Mouse (Mus musculus) midbrain, embryonic 14.5 days (tissue): ENCODE data around the gene Pcolce. TPM values are rescaled to one million over a fixed set of nuclear protein-coding genes. Genes with fewer than 3 reads are reported as not detected.

Source experiments
- ATAC-seq: fragments of 200-750 bp; cut with Nextera tagmentation; 2 replicates; pipeline ENCODE4 v1.8.0; 2017; ENCODE audit warnings: moderate number of reproducible peaks, moderate library complexity; ENCODE audit not compliant: low FRiP score, low TSS enrichment
- DNase-seq: peaks from one replicate; pipeline ENCODE4 v3.0.0-alpha.2; 2015
- H3K27ac ChIP-seq: fragments of 300-500 bp; sonication (generic); replicated peaks from 2 replicates; pipeline ENCODE4 v1.5.1; 2014; ENCODE audit warnings: mild to moderate bottlenecking, low read depth, low read length, moderate library complexity
- H3K27me3 ChIP-seq: fragments of 300-500 bp; sonication (generic); 2 replicates; pipeline ENCODE4 v1.6.1; 2014; ENCODE audit warnings: low read length, control low read depth, mixed read lengths; ENCODE audit not compliant: control insufficient read depth, insufficient read depth
- H3K36me3 ChIP-seq: fragments of 300-500 bp; sonication (generic); 2 replicates; pipeline ENCODE4 v1.6.1; 2014; ENCODE audit warnings: low read length, control low read depth; ENCODE audit not compliant: control insufficient read depth, insufficient read depth
- H3K4me1 ChIP-seq: fragments of 300-500 bp; sonication (generic); 2 replicates; pipeline ENCODE4 v1.6.1; 2014; ENCODE audit warnings: mild to moderate bottlenecking, antibody characterized with exemption, low read length, control low read depth; ENCODE audit not compliant: control insufficient read depth, insufficient read depth
- H3K4me2 ChIP-seq: fragments of 300-500 bp; sonication (generic); 2 replicates; pipeline ENCODE4 v1.6.1; 2014; ENCODE audit warnings: mild to moderate bottlenecking, low read length, moderate library complexity
- H3K4me3 ChIP-seq: fragments of 300-500 bp; sonication (generic); replicated peaks from 2 replicates; pipeline ENCODE4 v1.5.1; 2014; ENCODE audit warnings: low read depth, low read length
- H3K9ac ChIP-seq: fragments of 300-500 bp; sonication (generic); replicated peaks from 2 replicates; pipeline ENCODE4 v1.6.1; 2014; ENCODE audit warnings: mild to moderate bottlenecking, low read length, moderate library complexity
- H3K9me3 ChIP-seq: fragments of 300-500 bp; sonication (generic); 2 replicates; pipeline ENCODE4 v1.6.1; 2016; ENCODE audit warnings: low read length, control low read depth, mixed read lengths; ENCODE audit not compliant: control insufficient read depth
- WGBS: fragments of 180-500 bp; shearing (Covaris S2); extraction: QIAGEN DNeasy Blood & Tissue Kit; methylation state at CpG from one replicate; pipeline ENCODE4 v1.1.7; 2014; 5-methylcytosine and 5-hydroxymethylcytosine counted together
- polyA plus RNA-seq: library from polyadenylated mRNA; unstranded; fragments of >200 nt; fragmentation: Nextera tagmentation; extraction: Ambion mirVana; gene quantifications from 2 replicates; pipeline ENCODE4 v1.2.1, GENCODE M21; 2014

Pcolce gene
- polyA plus RNA-seq, 1 experiment from 2014 or later: 11.7 TPM

DNA sequence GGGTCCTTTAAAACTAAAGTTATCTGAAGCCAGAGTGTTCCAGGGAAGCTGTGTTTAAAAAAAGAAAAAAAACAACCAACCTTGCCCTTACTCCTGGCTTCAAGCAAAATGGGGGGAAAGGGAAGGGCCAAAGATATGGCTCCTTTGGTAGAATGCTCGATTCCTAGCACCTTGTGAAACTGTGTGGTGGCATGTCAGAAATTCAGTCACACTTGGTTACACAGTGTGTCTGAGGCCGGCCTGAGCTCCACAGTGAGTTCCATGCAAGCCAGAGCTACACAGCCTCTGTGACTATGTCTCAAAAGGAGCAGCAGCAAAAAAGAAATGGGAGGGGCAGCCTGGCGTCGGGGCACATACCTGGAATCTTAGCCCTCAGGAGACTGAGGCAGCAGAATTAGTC lies 35.7 kb upstream of the Pcolce start:
- 14% methylated on average over 4 of the region's 4 CpGs for WGBS

DNA sequence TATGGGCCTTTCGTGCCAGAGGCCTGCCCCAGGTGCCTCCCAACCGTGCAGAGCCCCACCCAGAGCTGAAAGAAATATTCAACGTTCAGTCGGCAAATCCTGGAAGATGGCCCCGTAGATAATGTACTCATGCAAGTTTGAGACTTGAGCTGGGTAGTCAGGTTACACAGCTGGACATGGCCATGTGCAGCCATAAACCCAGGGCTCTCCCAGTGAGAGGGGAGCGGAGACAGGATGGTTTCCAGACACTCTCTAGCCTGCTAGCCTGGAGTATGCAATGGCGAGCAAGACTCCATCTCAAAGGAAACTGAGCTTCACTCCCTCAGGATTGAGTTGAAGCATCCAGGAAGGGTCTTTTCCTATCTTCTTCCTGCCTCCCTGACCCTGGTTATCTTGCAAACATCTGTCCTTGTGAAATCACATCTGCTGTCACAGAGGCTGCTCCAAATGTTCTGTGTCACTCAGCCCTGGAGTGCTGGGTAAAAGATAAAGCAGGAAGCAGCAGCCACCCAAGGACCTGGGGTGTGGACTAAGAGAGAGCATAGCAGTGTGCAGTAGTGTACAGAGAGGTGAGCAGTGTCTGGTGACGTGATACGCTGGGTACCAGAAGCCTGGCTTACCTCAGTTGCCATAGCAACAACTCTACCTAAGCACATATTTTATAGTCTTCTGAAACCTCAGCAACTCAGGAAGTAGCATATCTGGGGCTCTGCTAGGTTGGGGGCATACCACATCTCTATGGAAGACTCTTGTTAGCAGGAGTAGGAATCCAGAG lies 34.4 kb upstream of the Pcolce start:
- DNase-seq: peak; percentile 68
- Histone ChIP-seq H3K4me3 (no peak overlapping the region), H3K27me3 (peaks cover 29% of the 10 kb centered on the region), H3K27ac (no peak overlapping the region), H3K4me2 (no peak overlapping the region), H3K4me1 (peaks cover 14% of the 10 kb centered on the region), H3K36me3 (peaks cover 12% of the 10 kb centered on the region), H3K9me3 (no peaks in the 10 kb centered on the region), H3K9ac (no peak overlapping the region)
- 79% methylated on average over 9 of the region's 9 CpGs for WGBS
- no peak for ATAC-seq

More for the DNA sequence above, 35.7 kb upstream of the Pcolce start:
- Histone ChIP-seq H3K27ac (0 out of 2 replicates have a peak overlapping the region, but pooled peaks have one; percentile 32), H3K9ac (no peak overlapping the region), H3K4me3 (no peak overlapping the region), H3K27me3 (peaks cover 21% of the 10 kb centered on the region), H3K4me2 (no peak overlapping the region), H3K4me1 (peaks cover 14% of the 10 kb centered on the region), H3K9me3 (no peaks in the 10 kb centered on the region), H3K36me3 (peaks cover 24% of the 10 kb centered on the region)
- no peak for DNase-seq
- ATAC-seq: no peak

GRCm38 (mm10) chr5:137645652-137646091 lies 32.1 kb upstream of the Pcolce start, which contains the start of gene Irs3:
Gene Irs3, minus strand, starts transcription at chr5:137645714.
- ATAC-seq (no peak), DNase-seq (no peak)
- Histone ChIP-seq H3K36me3 (peaks cover 21% of the 10 kb centered on the region), H3K27me3 (peaks cover 29% of the 10 kb centered on the region), H3K4me2 (peak within 1 kb of the TSS; percentile 38), H3K9ac (no peak within 1 kb of the TSS), H3K4me3 (peak within 1 kb of the TSS; percentile 19), H3K4me1 (peaks cover 14% of the 10 kb centered on the region), H3K9me3 (no peaks in the 10 kb centered on the region), H3K27ac (no peak within 1 kb of the TSS)
- 18% methylated on average over 11 of the region's 11 CpGs for WGBS

GRCm38 (mm10) chr5:137645091-137645651 lies 31.6 kb upstream of the Pcolce start:
- Histone ChIP-seq H3K9ac (no peak overlapping the region), H3K27ac (no peak overlapping the region), H3K36me3 (peaks cover 26% of the 10 kb centered on the region), H3K4me1 (peaks cover 10% of the 10 kb centered on the region), H3K4me2 (peak overlapping the region; percentile 38), H3K9me3 (no peaks in the 10 kb centered on the region), H3K27me3 (peaks cover 29% of the 10 kb centered on the region), H3K4me3 (peak overlapping the region; percentile 19)
- ATAC-seq (no peak), DNase-seq (peak; percentile 56)
- WGBS: 2% methylated on average over 44 of the region's 44 CpGs

DNA sequence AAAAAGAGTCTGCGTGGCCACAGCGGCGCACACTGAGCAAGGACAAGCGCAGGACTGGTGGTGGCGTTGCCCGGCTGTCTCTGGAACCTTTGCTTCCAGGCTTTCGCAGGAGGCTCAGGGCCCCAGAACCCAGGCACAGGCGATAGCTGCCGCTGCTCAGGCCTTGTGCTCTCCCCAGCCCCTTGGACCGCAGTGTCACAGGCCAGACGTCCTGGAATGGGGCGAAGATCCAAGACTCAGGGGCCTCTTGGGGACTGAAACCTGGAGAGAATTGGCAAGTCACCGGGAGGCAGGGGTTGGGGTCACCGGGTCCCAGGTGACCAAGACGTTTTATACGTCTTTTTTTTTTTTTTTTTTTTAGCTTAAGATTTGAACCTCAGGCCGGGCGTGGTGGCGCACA lies 30.9 kb upstream of the Pcolce start:
- Histone ChIP-seq H3K27me3 (peaks cover 29% of the 10 kb centered on the region), H3K4me1 (peaks cover 3% of the 10 kb centered on the region), H3K9me3 (no peaks in the 10 kb centered on the region), H3K27ac (no peak overlapping the region), H3K36me3 (peaks cover 33% of the 10 kb centered on the region), H3K4me2 (no peak overlapping the region), H3K9ac (no peak overlapping the region; the same call in 1 of the 2 replicates), H3K4me3 (no peak overlapping the region)
- ATAC-seq: no peak
- DNase-seq: no peak
- 32% methylated on average over 19 of the region's 19 CpGs for WGBS

- DNase-seq (no peak), ATAC-seq (no peak)
- no peaks in the 10 kb centered on the region for H3K9me3 ChIP-seq
- H3K4me1 ChIP-seq: no peaks in the 10 kb centered on the region; the same call in 1 of the 2 replicates
- no peak overlapping the region for H3K4me2 ChIP-seq
- no peak overlapping the region for H3K27ac ChIP-seq
- peaks cover 29% of the 10 kb centered on the region for H3K27me3 ChIP-seq
- no peak overlapping the region for H3K4me3 ChIP-seq
- WGBS: 51% methylated on average over 4 of the region's 4 CpGs
- H3K9ac ChIP-seq: no peak overlapping the region
- H3K36me3 ChIP-seq: peaks cover 47% of the 10 kb centered on the region
Measured at GRCm38 (mm10) chr5:137642886-137643285, 29.3 kb upstream of the Pcolce start.

DNA sequence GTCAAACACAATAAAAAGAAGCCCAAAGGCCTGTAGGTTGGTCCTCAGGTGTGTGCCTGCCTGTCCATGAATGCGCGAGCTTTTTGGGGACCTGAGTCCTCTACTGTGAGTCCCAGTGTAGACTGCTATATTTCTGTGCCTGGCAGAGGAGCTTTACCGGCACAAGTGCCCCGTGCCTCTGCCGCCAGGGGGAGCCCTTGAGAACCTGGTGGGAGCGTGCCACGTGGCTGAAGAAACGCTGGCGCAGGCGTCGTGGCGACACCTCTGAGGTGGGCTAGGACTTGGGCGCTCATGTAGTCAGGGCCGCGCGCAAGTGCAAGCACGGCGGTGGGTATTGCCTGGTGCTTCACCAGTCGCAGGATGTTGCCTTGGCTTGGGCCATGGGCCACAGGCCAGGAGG lies 27.5 kb upstream of the Pcolce start, which contains the start of gene Sap25:
Gene Sap25 (plus strand): TSS at position 281 of the 400 bp plus-strand sequence.
- no peak for ATAC-seq
- H3K4me2 ChIP-seq: no peak within 1 kb of the TSS
- no peaks in the 10 kb centered on the region for H3K9me3 ChIP-seq
- no peaks in the 10 kb centered on the region for H3K4me1 ChIP-seq
- no peak within 1 kb of the TSS for H3K9ac ChIP-seq
- no peak within 1 kb of the TSS for H3K4me3 ChIP-seq
- H3K36me3 ChIP-seq: peaks cover 65% of the 10 kb centered on the region
- DNase-seq: no peak
- H3K27ac ChIP-seq: no peak within 1 kb of the TSS
- 86% methylated on average over 19 of the region's 19 CpGs for WGBS
- peaks cover 25% of the 10 kb centered on the region for H3K27me3 ChIP-seq

DNA sequence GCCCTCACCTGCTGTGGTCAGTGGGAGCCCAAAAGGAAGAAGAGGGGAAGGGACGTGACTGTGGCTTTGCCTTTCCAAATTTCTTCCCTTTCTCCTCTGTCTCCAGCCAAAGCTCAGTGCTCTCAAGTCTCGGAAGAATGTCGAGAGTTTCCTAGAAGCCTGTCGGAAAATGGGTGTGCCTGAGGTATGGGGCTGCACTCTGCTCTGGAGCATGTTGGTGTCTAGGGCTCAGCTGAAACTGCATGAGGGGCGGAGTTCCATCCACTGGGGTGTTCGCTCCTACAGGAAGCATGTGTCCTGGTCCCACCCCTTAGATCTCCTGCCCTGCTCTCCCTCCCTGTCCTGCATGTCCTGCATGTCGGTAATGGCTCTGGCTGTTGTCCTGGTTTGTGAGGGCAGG lies 25.9 kb upstream of the Pcolce start:
- H3K4me2 ChIP-seq: no peak overlapping the region
- H3K27ac ChIP-seq: no peak overlapping the region
- H3K36me3 ChIP-seq: peaks cover 76% of the 10 kb centered on the region
- H3K9ac ChIP-seq: no peak overlapping the region
- no peaks in the 10 kb centered on the region for H3K4me1 ChIP-seq
- no peak overlapping the region for H3K4me3 ChIP-seq
- no peak for DNase-seq
- ATAC-seq: no peak
- WGBS: 90% methylated on average over 7 of the region's 7 CpGs
- peaks cover 11% of the 10 kb centered on the region for H3K27me3 ChIP-seq
- H3K9me3 ChIP-seq: no peaks in the 10 kb centered on the region
